Mouse (Mus musculus) kidney, postnatal 4 days (tissue): ENCODE measurements around the gene Pex13.

Experiments
- DNase-seq, 2 experiments: peaks; one replicate each; pipeline ENCODE4 v3.0.0; 2021; ENCODE audit warnings: mixed read lengths in 2 of 2

The Pex13 gene

GRCm38 (mm10) chr11:23665798-23666501, at the start of gene Pex13:
TSS of gene Pex13 (minus strand) at chr11:23665959.
- peak; percentile 97 to 98 for DNase-seq

DNA sequence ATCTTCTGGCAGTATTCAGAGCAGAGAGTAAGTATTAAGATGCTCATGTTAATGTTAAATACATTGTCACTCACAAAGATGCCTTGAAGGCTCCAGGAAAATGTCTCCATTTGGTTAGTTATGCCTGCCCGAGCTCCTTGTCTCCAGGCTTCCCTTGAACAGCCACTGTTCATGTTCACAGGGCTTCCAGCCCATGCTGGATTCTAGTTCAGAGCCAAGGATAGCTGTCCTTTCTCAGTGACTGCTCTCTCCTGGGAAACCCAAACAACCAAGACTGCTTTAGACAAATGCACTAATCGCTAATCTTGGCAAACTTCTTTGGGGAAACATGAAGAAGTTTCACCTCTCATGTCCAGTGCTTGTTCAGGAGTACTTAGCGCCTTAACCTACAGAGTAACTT, 46.5 kb upstream of the Pex13 start:
- DNase-seq, result no peak

- DNase-seq, result no peak
These were observed 39.0 kb upstream of the Pex13 start for GRCm38 (mm10) chr11:23704604-23705294.

DNA sequence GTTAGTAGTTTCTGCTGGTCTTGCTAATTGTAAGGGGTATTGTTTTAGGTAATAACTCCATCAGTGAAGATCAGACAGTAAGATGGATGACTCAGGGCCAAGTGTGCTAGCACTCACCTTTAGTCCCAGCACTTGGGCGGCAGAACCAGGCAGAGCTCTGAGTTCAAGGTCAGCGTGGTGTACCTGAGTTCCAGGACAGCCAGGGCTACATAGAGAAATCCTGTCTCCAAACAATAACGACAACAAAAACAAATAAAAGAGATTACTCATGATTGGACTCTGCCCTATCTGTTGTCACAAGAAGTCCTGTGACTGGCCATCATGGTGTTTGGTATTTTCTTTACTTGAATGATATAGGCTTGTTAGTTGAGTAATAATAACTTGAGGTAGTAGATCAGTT, 36.1 kb upstream of the Pex13 start:
- no peak for DNase-seq

- no peak for DNase-seq
These were observed 33.8 kb upstream of the Pex13 start for GRCm38 (mm10) chr11:23699414-23700095.

DNA sequence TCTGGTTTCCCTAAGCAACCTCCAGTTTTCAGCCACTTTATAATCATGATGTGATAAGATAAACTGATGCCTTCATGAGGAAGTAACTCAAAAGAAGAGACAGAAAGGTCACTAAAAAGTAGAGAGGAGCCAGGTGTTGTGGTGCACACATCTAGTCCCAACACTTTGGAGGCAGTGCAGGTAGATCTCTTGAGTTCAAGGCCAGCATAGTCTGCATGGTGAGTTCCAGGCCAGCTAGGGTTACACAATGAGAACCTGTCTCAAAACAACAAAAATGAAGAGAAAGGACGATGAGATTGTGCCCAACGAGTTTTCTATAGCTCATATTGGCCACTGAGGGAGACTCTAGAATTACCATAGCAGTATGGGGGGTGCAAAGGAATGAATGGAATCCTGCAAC, 32.8 kb upstream of the Pex13 start:
- DNase-seq, result no peak

- no peak for DNase-seq
These were observed 30.1 kb upstream of the Pex13 start for GRCm38 (mm10) chr11:23695847-23696246.

DNA sequence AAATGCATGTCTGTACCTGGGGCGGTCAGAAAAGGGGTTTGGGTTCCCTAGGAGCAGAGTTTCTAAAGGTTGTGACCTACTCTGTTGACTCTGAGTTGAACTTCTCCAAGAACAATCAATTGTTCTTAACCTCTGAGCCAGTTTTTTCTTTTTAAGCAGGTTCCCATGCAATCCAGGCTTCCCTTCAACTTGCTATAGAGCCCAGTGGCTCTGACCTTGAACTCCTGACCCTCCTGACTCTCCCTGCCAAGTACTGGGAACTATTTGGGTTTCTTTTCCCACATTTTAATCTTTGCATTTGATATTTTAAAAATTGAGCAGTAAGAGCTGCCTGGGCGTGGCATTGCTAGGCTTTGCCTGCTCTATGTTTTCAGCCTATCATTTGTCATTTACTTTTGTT, 27.5 kb upstream of the Pex13 start:
- no peak for DNase-seq

DNA sequence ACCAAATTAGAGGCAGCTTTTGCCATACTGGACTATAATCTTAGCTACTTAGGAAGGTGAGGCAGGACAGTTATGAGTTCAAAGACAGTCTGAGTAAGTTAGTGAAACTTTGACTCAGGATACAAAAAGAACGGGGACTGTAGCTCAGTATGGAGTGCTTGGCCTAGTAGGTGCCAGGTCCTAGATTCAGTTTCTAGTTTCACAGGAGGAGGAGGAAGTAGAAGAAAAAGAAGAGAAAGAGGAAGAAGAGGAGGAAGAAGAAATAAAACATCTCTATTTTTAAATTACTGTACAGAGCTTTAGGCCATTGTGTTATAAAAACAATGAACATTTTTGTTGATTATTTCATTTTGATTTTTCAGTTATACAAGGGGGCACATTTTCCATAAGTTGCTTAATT, 22.3 kb upstream of the Pex13 start:
- DNase-seq, result no peak

- no peak for DNase-seq
These were observed 20.9 kb upstream of the Pex13 start for GRCm38 (mm10) chr11:23686671-23687070.

GRCm38 (mm10) chr11:23682561-23682960, 16.8 kb upstream of the Pex13 start:
- no peak for DNase-seq

DNA sequence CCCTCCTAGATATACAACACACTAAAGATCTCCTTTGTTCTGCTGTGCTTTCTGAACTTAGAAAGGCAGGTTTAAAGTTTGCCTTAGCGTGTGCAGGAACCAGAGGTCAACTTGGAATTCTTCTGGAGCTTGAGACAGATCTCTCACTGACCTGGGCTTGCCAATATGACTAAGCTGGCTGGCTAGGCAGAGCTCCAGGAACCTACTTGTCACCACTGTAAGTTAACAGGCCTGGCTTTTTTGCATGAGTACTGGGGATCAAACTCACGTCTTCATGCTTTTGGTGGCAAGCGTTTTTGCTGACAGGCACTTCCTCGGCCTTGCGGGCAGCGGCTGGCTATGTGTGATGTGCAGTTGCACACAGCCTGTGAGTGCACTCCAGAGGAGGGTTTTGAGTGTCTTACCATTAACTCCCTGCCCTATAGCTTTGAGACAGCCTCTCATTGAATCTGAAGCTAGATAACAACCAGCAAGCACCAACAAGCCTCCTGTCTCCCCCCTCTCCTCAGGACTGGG, 14.7 kb upstream of the Pex13 start:
- DNase-seq, result no peak

- peak; percentile 49 to 60 for DNase-seq
These were observed 13.4 kb upstream of the Pex13 start for GRCm38 (mm10) chr11:23679044-23679642.

DNA sequence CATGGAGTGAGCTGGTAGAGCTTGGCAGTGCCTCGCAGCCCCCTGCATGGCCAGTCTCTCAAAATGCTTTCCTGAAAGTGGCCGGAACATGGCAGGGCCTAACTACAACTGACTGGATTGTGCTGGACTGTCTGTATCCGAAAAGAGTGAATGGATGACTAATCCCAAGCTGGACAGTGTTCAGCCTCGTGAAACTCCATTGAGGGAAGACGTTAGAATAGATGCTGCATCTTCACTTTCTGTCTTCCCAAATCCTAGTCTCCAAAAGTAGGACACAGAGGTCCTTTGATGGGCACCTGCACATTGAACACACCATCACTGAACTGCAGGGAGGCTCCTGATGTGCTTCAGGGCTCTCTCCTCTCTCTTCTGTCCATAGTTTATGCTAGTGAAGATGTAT, 10.3 kb upstream of the Pex13 start:
- DNase-seq, result no peak

DNA sequence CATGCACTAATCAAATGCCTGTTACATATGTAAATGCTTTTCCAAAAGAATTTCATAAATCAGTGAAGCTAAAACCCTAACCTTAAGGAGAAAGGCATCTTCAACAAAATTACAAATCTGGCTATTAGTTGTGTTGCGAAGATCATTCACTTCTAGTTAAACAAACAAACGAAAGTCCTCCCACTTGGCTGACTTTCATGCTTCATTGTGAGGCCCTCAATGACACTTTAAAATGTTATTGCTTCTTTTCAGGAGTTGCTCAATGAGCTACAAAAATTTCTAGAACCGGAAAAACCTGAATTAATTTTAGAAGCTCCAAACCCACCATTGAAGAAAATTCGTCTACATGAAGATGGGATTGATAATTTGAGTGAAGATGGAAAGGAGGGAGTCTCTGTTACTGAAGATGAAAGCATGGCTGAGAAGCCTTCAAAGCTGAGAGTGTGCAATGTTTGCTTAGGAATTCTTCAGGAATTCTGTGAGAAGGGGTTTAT, 6.5 kb upstream of the Pex13 start:
- no peak for DNase-seq

GRCm38 (mm10) chr11:23667128-23667527, 1.4 kb upstream of the Pex13 start:
- peak in 1 of 2 experiments; percentile 10 for DNase-seq

- no peak for DNase-seq
These were observed 767 bp upstream of the Pex13 start for GRCm38 (mm10) chr11:23666526-23666925.

GRCm38 (mm10) chr11:23665311-23665786, 410 bp downstream of the Pex13 start, which contains the start of gene Pus10:
TSS of gene Pus10 (plus strand) at chr11:23665674.
- DNase-seq, result peak in 1 of 2 experiments; percentile 59

GRCm38 (mm10) chr11:23664232-23664631, 1.5 kb downstream of the Pex13 start:
- no peak for DNase-seq

DNA sequence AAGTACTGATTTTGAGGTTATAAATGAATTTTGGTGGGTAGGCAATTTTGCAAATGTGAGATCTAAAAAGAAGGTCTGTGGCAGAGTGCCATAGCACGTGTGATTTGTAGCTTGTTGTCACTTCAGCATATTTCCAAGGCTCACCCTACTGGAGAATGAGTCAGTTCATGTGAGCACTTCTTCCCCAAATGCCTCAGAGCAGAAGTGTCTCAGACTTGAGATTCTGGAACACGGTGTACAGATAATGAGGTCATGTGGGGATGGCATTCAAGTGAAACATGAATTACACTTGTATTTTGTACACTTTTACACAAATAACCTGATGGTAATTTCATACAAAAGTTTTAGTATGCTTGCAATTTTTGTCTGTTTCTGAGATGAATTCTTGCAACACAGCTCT, 8.0 kb downstream of the Pex13 start:
- DNase-seq, result no peak

- no peak for DNase-seq
These were observed 12.1 kb downstream of the Pex13 start for GRCm38 (mm10) chr11:23653666-23654065.

GRCm38 (mm10) chr11:23647835-23648234, 17.9 kb downstream of the Pex13 start:
- no peak for DNase-seq

DNA sequence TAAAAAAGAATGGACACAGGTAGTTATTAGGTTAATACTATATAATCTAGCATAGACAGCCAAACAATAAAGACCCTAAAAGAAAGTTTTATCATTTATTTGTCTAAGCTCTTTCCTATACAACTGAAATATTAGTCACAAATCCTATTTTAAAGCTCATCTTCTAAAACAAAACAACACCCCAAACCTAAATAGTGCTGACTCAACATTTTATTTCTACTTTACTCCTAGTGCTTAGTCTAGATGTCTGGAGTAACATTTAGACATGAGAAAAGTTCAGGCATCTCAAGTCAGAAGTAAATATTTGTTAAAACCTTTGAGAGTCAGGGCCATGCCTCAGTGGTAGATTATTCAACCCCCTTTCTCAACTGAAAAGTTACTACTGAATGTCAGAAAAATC, 18.3 kb downstream of the Pex13 start:
- DNase-seq, result no peak
